Mouse (Mus musculus) C2C12 (cell line): Measurements from ENCODE around the gene Phf10.
"Not testable (repeated sequence)": the region's sequence is repeated elsewhere in the genome, so short reads cannot be mapped to it uniquely, and the experiment has no call there.

ENCODE experiments used
- CEBPB ChIP-seq: IDR thresholded peaks from one replicate; pipeline ENCODE4 v1.6.1; 2011; ENCODE audit warnings: low read depth, mild to moderate bottlenecking, control low read depth, moderate library complexity
- CTCF ChIP-seq: IDR thresholded peaks from one replicate; pipeline ENCODE4 v1.5.1; 2011; ENCODE audit not compliant: control insufficient read depth, insufficient read depth, insufficient read length
- MAX ChIP-seq: IDR thresholded peaks from one replicate; pipeline ENCODE4 v1.6.1; 2011; ENCODE audit warnings: mild to moderate bottlenecking, control low read depth
- MYOG ChIP-seq: IDR thresholded peaks from one replicate; pipeline ENCODE4 v1.6.1; 2011; ENCODE audit not compliant: control insufficient read depth, insufficient read length; ENCODE audit errors: extremely low read depth
- USF1 ChIP-seq: IDR thresholded peaks from one replicate; pipeline ENCODE4 v1.6.1; 2011; ENCODE audit warnings: low read depth, mild to moderate bottlenecking, control low read depth, moderate library complexity

DNA sequence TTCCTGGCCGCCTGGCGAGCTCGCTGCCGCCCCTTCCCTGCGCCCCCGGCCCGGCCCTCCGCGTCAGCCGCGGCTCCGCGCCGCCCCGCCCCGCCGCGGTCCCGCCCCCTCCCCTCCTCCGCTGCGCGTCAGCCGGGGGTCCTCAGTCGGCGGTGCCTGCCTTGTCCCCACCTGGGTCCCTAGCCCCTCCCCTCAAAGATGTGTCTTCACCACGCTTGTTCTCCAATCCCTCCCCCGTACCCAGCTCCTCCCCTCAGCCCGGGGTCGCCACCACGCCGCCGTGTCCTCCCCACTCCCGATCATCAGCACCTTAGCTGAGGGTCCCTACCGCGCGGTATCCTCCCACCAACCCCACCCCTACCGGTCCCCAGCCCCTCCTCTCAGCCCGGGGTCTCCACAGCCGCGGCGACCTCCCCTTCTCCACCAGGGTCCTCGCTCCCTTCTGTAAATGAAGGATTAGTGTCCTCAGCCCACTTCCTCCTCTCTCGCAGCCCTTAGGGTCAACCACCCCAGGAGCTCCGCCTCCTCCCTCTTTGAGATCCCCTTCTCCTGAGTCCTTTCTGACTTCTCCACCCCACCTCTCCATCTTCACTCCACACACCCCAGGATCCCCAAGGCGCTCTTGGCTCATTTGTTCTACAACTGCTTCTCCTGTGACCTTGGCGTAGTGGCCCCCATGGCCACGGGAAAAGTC is 32.2 kb upstream of the Phf10 start:
- not testable (repeated sequence) for TF ChIP-seq CEBPB, CTCF, MAX, USF1, MYOG
